Mouse (Mus musculus) intestine, embryonic 15.5 days (tissue): ENCODE measurements around the gene Ogfod1. TPM values are rescaled to one million over a fixed set of nuclear protein-coding genes. Genes with fewer than 3 reads are reported as not detected.
A peak's percentile ranks its signal among the peaks of the same experiment; 100 is the strongest.

Experiments used
- ATAC-seq: fragments of 200-750 bp; cut with Nextera tagmentation; 2 replicates; pipeline ENCODE4 v1.8.0; 2017; ENCODE audit warnings: moderate TSS enrichment, moderate library complexity
- H3K27ac ChIP-seq: fragments of 300-500 bp; sonication (generic); 2 replicates; pipeline ENCODE4 v1.5.1; 2015; ENCODE audit warnings: mild to moderate bottlenecking, inconsistent platforms
- H3K27me3 ChIP-seq: fragments of 300-500 bp; sonication (generic); replicated peaks from 2 replicates; pipeline ENCODE4 v1.6.1; 2015; ENCODE audit warnings: inconsistent platforms
- H3K36me3 ChIP-seq: fragments of 300-500 bp; sonication (generic); 2 replicates; pipeline ENCODE4 v1.6.1; 2015; ENCODE audit warnings: inconsistent platforms
- H3K4me1 ChIP-seq: fragments of 300-500 bp; sonication (generic); replicated peaks from 2 replicates; pipeline ENCODE4 v1.6.1; 2015; ENCODE audit warnings: inconsistent platforms
- H3K4me2 ChIP-seq: fragments of 300-500 bp; sonication (generic); replicated peaks from 2 replicates; pipeline ENCODE4 v1.6.1; 2015; ENCODE audit warnings: mild to moderate bottlenecking, inconsistent platforms
- H3K4me3 ChIP-seq: fragments of 300-500 bp; sonication (generic); replicated peaks from 2 replicates; pipeline ENCODE4 v1.5.1; 2015; ENCODE audit warnings: inconsistent platforms
- H3K9ac ChIP-seq: fragments of 300-500 bp; sonication (generic); 2 replicates; pipeline ENCODE4 v1.6.1; 2015; ENCODE audit warnings: inconsistent platforms
- H3K9me3 ChIP-seq: fragments of 300-500 bp; sonication (generic); 2 replicates; pipeline ENCODE4 v1.6.1; 2016; ENCODE audit warnings: inconsistent platforms
- WGBS: fragments of 180-500 bp; shearing (Covaris S2); methylation state at CpG from one replicate; pipeline ENCODE4 v1.1.7; 2015; 5-methylcytosine and 5-hydroxymethylcytosine counted together
- polyA plus RNA-seq: library from polyadenylated mRNA; unstranded; fragments of >200 nt; fragmentation: Nextera tagmentation; extraction: Ambion mirVana; gene quantifications from 2 replicates; pipeline ENCODE4 v1.2.1, GENCODE M21; 2015

Gene Ogfod1
- polyA plus RNA-seq, 1 experiment from 2014 or later, result 12.8 TPM

GRCm38 (mm10) chr8:94089715-94090114 is 52.7 kb downstream of the Ogfod1 start:
- Histone ChIP-seq H3K4me2 (no peak overlapping the region), H3K4me1 (no peaks in the 10 kb centered on the region), H3K27me3 (no peaks in the 10 kb centered on the region), H3K9ac (no peak overlapping the region), H3K4me3 (no peak overlapping the region), H3K36me3 (no peaks in the 10 kb centered on the region), H3K9me3 (no peaks in the 10 kb centered on the region), H3K27ac (no peak overlapping the region)
- WGBS, result 61% methylated on average over 6 of the region's 6 CpGs
- no peak for ATAC-seq

GRCm38 (mm10) chr8:94092848-94093247 is 55.9 kb downstream of the Ogfod1 start:
- Histone ChIP-seq H3K4me3 (no peak overlapping the region), H3K4me1 (no peaks in the 10 kb centered on the region), H3K27ac (no peak overlapping the region), H3K9me3 (no peaks in the 10 kb centered on the region), H3K9ac (no peak overlapping the region), H3K4me2 (no peak overlapping the region), H3K27me3 (no peaks in the 10 kb centered on the region), H3K36me3 (no peaks in the 10 kb centered on the region)
- 78% methylated on average over 9 of the region's 9 CpGs for WGBS
- no peak for ATAC-seq

- Histone ChIP-seq H3K4me1 (no peaks in the 10 kb centered on the region), H3K27me3 (no peaks in the 10 kb centered on the region), H3K4me2 (no peak overlapping the region), H3K36me3 (no peaks in the 10 kb centered on the region), H3K9me3 (no peaks in the 10 kb centered on the region), H3K4me3 (no peak overlapping the region), H3K27ac (no peak overlapping the region), H3K9ac (no peak overlapping the region)
- no peak for ATAC-seq
- 80% methylated on average over 6 of the region's 6 CpGs for WGBS
These were observed 57.3 kb downstream of the Ogfod1 start for GRCm38 (mm10) chr8:94094281-94094680.

- H3K4me1 ChIP-seq, result no peaks in the 10 kb centered on the region
- ATAC-seq, result peak; percentile 100
- peak within 1 kb of the TSS; percentile 87 for H3K27ac ChIP-seq
- peak within 1 kb of the TSS; percentile 69 for H3K4me3 ChIP-seq
- peak within 1 kb of the TSS; percentile 77 for H3K4me2 ChIP-seq
- H3K36me3 ChIP-seq, result no peaks in the 10 kb centered on the region
- no peaks in the 10 kb centered on the region for H3K9me3 ChIP-seq
- H3K9ac ChIP-seq, result peak within 1 kb of the TSS; percentile 60
- H3K27me3 ChIP-seq, result no peaks in the 10 kb centered on the region
- WGBS, result under 1% methylated on average over 61 of the region's 61 CpGs
These were observed 61.3 kb downstream of the Ogfod1 start, which contains the start of gene Bbs2 for GRCm38 (mm10) chr8:94098081-94098974. Bbs2 (minus strand) TSS chr8:94098928.

- H3K4me2 ChIP-seq, result peak overlapping the region; percentile 77
- H3K4me1 ChIP-seq, result no peaks in the 10 kb centered on the region
- 0 out of 2 replicates have a peak overlapping the region, but pooled peaks have one; percentile 87 for H3K27ac ChIP-seq
- H3K36me3 ChIP-seq, result no peaks in the 10 kb centered on the region
- WGBS, result 47% methylated on average over 4 of the region's 4 CpGs
- no peak overlapping the region for H3K9ac ChIP-seq
- no peak for ATAC-seq
- no peak overlapping the region for H3K4me3 ChIP-seq
- no peaks in the 10 kb centered on the region for H3K9me3 ChIP-seq
- no peaks in the 10 kb centered on the region for H3K27me3 ChIP-seq
These were observed 62.0 kb downstream of the Ogfod1 start for GRCm38 (mm10) chr8:94098996-94099395.

- H3K9me3 ChIP-seq, result no peaks in the 10 kb centered on the region
- no peak overlapping the region for H3K4me2 ChIP-seq
- no peak overlapping the region for H3K4me3 ChIP-seq
- H3K9ac ChIP-seq, result no peak overlapping the region
- no peak overlapping the region for H3K27ac ChIP-seq
- ATAC-seq, result no peak
- H3K4me1 ChIP-seq, result no peaks in the 10 kb centered on the region
- H3K27me3 ChIP-seq, result no peaks in the 10 kb centered on the region
- H3K36me3 ChIP-seq, result no peaks in the 10 kb centered on the region
- 50% methylated on average over 5 of the region's 5 CpGs for WGBS
These were observed 67.1 kb downstream of the Ogfod1 start for GRCm38 (mm10) chr8:94104146-94104545.

- H3K4me3 ChIP-seq, result no peak overlapping the region
- ATAC-seq, result no peak
- no peak overlapping the region for H3K9ac ChIP-seq
- no peak overlapping the region for H3K4me2 ChIP-seq
- H3K4me1 ChIP-seq, result no peaks in the 10 kb centered on the region
- no peak overlapping the region for H3K27ac ChIP-seq
- H3K27me3 ChIP-seq, result no peaks in the 10 kb centered on the region
- no peaks in the 10 kb centered on the region for H3K36me3 ChIP-seq
- no peaks in the 10 kb centered on the region for H3K9me3 ChIP-seq
- WGBS, result 71% methylated on average over 3 of the region's 3 CpGs
These were observed 70.9 kb downstream of the Ogfod1 start for GRCm38 (mm10) chr8:94107871-94108270.

- peak; percentile 63; the same call in 1 of the 2 replicates for ATAC-seq
- WGBS, result 90% methylated on average over 6 of the region's 6 CpGs
These were observed 72.4 kb downstream of the Ogfod1 start for GRCm38 (mm10) chr8:94109396-94109795.

GRCm38 (mm10) chr8:94109835-94110234 is 72.8 kb downstream of the Ogfod1 start:
- H3K9me3 ChIP-seq, result no peaks in the 10 kb centered on the region
- no peak overlapping the region for H3K27ac ChIP-seq
- no peaks in the 10 kb centered on the region for H3K27me3 ChIP-seq
- H3K9ac ChIP-seq, result no peak overlapping the region
- H3K36me3 ChIP-seq, result no peaks in the 10 kb centered on the region
- 76% methylated on average over 5 of the region's 5 CpGs for WGBS
- H3K4me3 ChIP-seq, result no peak overlapping the region
- H3K4me1 ChIP-seq, result no peaks in the 10 kb centered on the region
- no peak for ATAC-seq
- no peak overlapping the region for H3K4me2 ChIP-seq

More at GRCm38 (mm10) chr8:94109396-94109795, 72.4 kb downstream of the Ogfod1 start:
- Histone ChIP-seq H3K4me3 (no peak overlapping the region), H3K9me3 (no peaks in the 10 kb centered on the region), H3K27me3 (no peaks in the 10 kb centered on the region), H3K4me1 (no peaks in the 10 kb centered on the region), H3K27ac (no peak overlapping the region), H3K4me2 (no peak overlapping the region), H3K36me3 (no peaks in the 10 kb centered on the region), H3K9ac (no peak overlapping the region)

GRCm38 (mm10) chr8:94110526-94111177 is 73.7 kb downstream of the Ogfod1 start:
- Histone ChIP-seq H3K4me3 (no peak overlapping the region), H3K9ac (no peak overlapping the region), H3K4me1 (no peaks in the 10 kb centered on the region), H3K9me3 (no peaks in the 10 kb centered on the region), H3K27me3 (no peaks in the 10 kb centered on the region), H3K36me3 (no peaks in the 10 kb centered on the region), H3K27ac (no peak overlapping the region), H3K4me2 (no peak overlapping the region)
- 59% methylated on average over 6 of the region's 6 CpGs for WGBS
- ATAC-seq, result no peak

- no peak for ATAC-seq
- H3K27ac ChIP-seq, result no peak overlapping the region
- no peaks in the 10 kb centered on the region for H3K9me3 ChIP-seq
- 26% methylated on average over 1 of the region's 1 CpGs for WGBS
- no peak overlapping the region for H3K9ac ChIP-seq
- no peaks in the 10 kb centered on the region for H3K36me3 ChIP-seq
- no peaks in the 10 kb centered on the region for H3K4me1 ChIP-seq
- H3K4me2 ChIP-seq, result no peak overlapping the region
- no peaks in the 10 kb centered on the region for H3K27me3 ChIP-seq
- no peak overlapping the region for H3K4me3 ChIP-seq
These were observed 76.4 kb downstream of the Ogfod1 start for GRCm38 (mm10) chr8:94113435-94113834.

GRCm38 (mm10) chr8:94113972-94114371 is 77.0 kb downstream of the Ogfod1 start:
- no peak overlapping the region for H3K4me2 ChIP-seq
- H3K4me1 ChIP-seq, result no peaks in the 10 kb centered on the region
- no peaks in the 10 kb centered on the region for H3K27me3 ChIP-seq
- no peak overlapping the region for H3K4me3 ChIP-seq
- ATAC-seq, result no peak
- no peak overlapping the region for H3K9ac ChIP-seq
- WGBS, result 89% methylated on average over 2 of the region's 2 CpGs
- H3K9me3 ChIP-seq, result no peaks in the 10 kb centered on the region
- no peak overlapping the region for H3K27ac ChIP-seq
- no peaks in the 10 kb centered on the region for H3K36me3 ChIP-seq
